Mouse (Mus musculus): ENCODE measurements around the gene Mettl14. TPM values are rescaled to one million over a fixed set of nuclear protein-coding genes. Genes with fewer than 3 reads are reported as not detected.

The Mettl14 gene
- total and polyA plus RNA-seq, 3 experiments, result 5.4 to 13.9 (median 11.6) TPM

DNA sequence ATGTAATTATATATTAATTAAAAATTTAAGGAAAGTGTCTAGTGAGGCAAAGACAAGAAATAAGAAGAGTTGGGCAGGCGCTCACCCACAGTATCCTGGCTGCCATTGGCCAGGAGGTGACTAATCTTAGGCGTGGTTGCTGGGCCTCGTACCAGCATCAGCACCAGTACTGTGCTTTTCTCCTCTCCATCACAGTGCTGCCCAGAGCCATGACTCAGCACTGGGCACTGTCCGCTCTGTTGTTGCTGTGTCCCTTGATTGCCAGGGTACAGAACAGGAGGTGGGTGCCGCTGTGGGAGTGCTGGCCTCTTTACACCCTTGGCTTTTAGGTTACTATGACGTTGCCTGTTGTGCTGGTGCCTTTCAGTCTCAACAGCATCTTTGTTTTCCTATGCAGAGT lies 64.3 kb downstream of the Mettl14 start:
- intact Hi-C loops (cut with DNase I), result loop anchor here (1.0 to 2.0 kb wide), 4 partner anchors 55 to 153 kb away; partner anchors contain the start of gene Sec24d

GRCm38 (mm10) chr3:123320341-123320740 lies 65.6 kb downstream of the Mettl14 start:
- intact Hi-C loops (cut with DNase I), result no loop called here

More for the DNA sequence above, 64.3 kb downstream of the Mettl14 start:
- peaks cover 20% of the 10 kb centered on the region for H3K36me3 ChIP-seq (ENCODE audit: control insufficient read depth, insufficient read depth, low read length)
- TF ChIP-seq CTCF (IDR thresholded peaks at IDR 0.05), result no peak
- peak; percentile 90 for TF ChIP-seq EP300 (IDR thresholded peaks at IDR 0.05; ENCODE audit: insufficient read depth, low read depth, low read length)
- 46% methylated on average over 6 of the region's 6 CpGs for WGBS
- no peaks in the 10 kb centered on the region for H3K27me3 ChIP-seq (ENCODE audit: control insufficient read depth, insufficient read depth, low read length)
- no peak overlapping the region for H3K9ac ChIP-seq (ENCODE audit: low read depth, low read length)
- peak overlapping the region; percentile 81 for H3K27ac ChIP-seq
- peaks cover 6% of the 10 kb centered on the region for H3K4me1 ChIP-seq (ENCODE audit: control insufficient read depth, insufficient read depth, low read length)
- peak; percentile 75 to 87 for DNase-seq
- H3K4me3 ChIP-seq, result no peak overlapping the region
- H3K79me2 ChIP-seq (replicated peaks; ENCODE audit: control insufficient read depth, insufficient read depth, low read length), result no peaks in the 10 kb centered on the region

More at GRCm38 (mm10) chr3:123320341-123320740, 65.6 kb downstream of the Mettl14 start:
- no peaks in the 10 kb centered on the region for H3K27me3 ChIP-seq (ENCODE audit: control insufficient read depth, insufficient read depth, low read length)
- H3K36me3 ChIP-seq (ENCODE audit: control insufficient read depth, insufficient read depth, low read length), result peaks cover 15% of the 10 kb centered on the region
- TF ChIP-seq EP300 (IDR thresholded peaks at IDR 0.05; ENCODE audit: insufficient read depth, low read depth, low read length), result no peak
- no peak for TF ChIP-seq POLR2A (IDR thresholded peaks at IDR 0.05; ENCODE audit: insufficient read depth, low read depth, low read length)
- TF ChIP-seq CTCF (IDR thresholded peaks at IDR 0.05), result no peak
- peaks cover 8% of the 10 kb centered on the region for H3K4me1 ChIP-seq (ENCODE audit: control insufficient read depth, insufficient read depth, low read length)
- no peak overlapping the region for H3K4me3 ChIP-seq
- H3K9ac ChIP-seq (ENCODE audit: low read depth, low read length), result no peak overlapping the region
- WGBS, result 74% methylated on average over 9 of the region's 9 CpGs
- H3K79me2 ChIP-seq (replicated peaks; ENCODE audit: control insufficient read depth, insufficient read depth, low read length), result no peaks in the 10 kb centered on the region
- no peak overlapping the region for H3K27ac ChIP-seq
- DNase-seq, result no peak

Other genes starting within 250 kb of the Mettl14 start
- 10 to 100 TPM; 85.8 to 97.5 TPM for gene Synpo2, start 150.0 kb downstream of the Mettl14 start, total RNA-seq (2021)
- gene Synpo2, start 150.0 kb downstream of the Mettl14 start, polyA plus RNA-seq (2012; rRNA removed), result 19.3 and 27.6 TPM in 2 replicates
- 10 to 100 TPM; 32.9 to 35.9 TPM for gene Sec24d, start 118.7 kb downstream of the Mettl14 start, total RNA-seq (2021)
- gene Sec24d, start 118.7 kb downstream of the Mettl14 start, polyA plus RNA-seq (2012; rRNA removed), result 32.9 and 39.6 TPM in 2 replicates
- gene Prss12, start 60.8 kb upstream of the Mettl14 start, total RNA-seq (2021), result under 1 TPM; 0.66 to 0.91 TPM
- gene Prss12, start 60.8 kb upstream of the Mettl14 start, polyA plus RNA-seq (2012; rRNA removed), result 0.55 and 0.97 TPM in 2 replicates

Measured in heart, adult 2 months (tissue).